Mouse (Mus musculus) liver, embryonic 15.5 days (tissue): Measurements from ENCODE around the gene Syt8. TPM values are rescaled to one million over a fixed set of nuclear protein-coding genes. Genes with fewer than 3 reads are reported as not detected.

Experiments used
- ATAC-seq: fragments of 200-750 bp; cut with Nextera tagmentation; 2 replicates; pipeline ENCODE4 v1.8.0; 2017; ENCODE audit warnings: moderate number of reproducible peaks, mild to moderate bottlenecking, moderate library complexity; ENCODE audit not compliant: insufficient read depth
- H3K27ac ChIP-seq: fragments of 300-500 bp; sonication (generic); replicated peaks from 2 replicates; pipeline ENCODE4 v1.5.1; 2015; ENCODE audit warnings: mild to moderate bottlenecking, inconsistent platforms
- H3K27me3 ChIP-seq: fragments of 300-500 bp; sonication (generic); 2 replicates; pipeline ENCODE4 v1.6.1; 2015; ENCODE audit warnings: mild to moderate bottlenecking, inconsistent platforms
- H3K36me3 ChIP-seq: fragments of 300-500 bp; sonication (generic); replicated peaks from 2 replicates; pipeline ENCODE4 v1.6.1; 2015; ENCODE audit warnings: moderate library complexity, mild to moderate bottlenecking, inconsistent platforms
- H3K4me1 ChIP-seq: fragments of 300-500 bp; sonication (generic); replicated peaks from 2 replicates; pipeline ENCODE4 v1.6.1; 2015; ENCODE audit warnings: inconsistent platforms
- H3K4me2 ChIP-seq: fragments of 300-500 bp; sonication (generic); 2 replicates; pipeline ENCODE4 v1.6.1; 2015; ENCODE audit warnings: moderate library complexity, mild to moderate bottlenecking, inconsistent platforms
- H3K4me3 ChIP-seq: fragments of 300-500 bp; sonication (generic); replicated peaks from 2 replicates; pipeline ENCODE4 v1.5.1; 2015; ENCODE audit warnings: mild to moderate bottlenecking, inconsistent platforms
- H3K9ac ChIP-seq: fragments of 300-500 bp; sonication (generic); 2 replicates; pipeline ENCODE4 v1.6.1; 2015; ENCODE audit warnings: moderate library complexity, mild to moderate bottlenecking, inconsistent platforms
- H3K9me3 ChIP-seq: fragments of 300-500 bp; sonication (generic); replicated peaks from 2 replicates; pipeline ENCODE4 v1.6.1; 2016; ENCODE audit warnings: inconsistent platforms
- WGBS: fragments of 180-500 bp; shearing (Covaris S2); methylation state at CpG from one replicate; pipeline ENCODE4 v1.1.7; 2015; ENCODE audit warnings: mixed read lengths; ENCODE audit not compliant: insufficient replicate concordance; 5-methylcytosine and 5-hydroxymethylcytosine counted together
- polyA plus RNA-seq: library from polyadenylated mRNA; unstranded; fragments of >200 nt; fragmentation: Nextera tagmentation; extraction: Ambion mirVana; gene quantifications from 2 replicates; pipeline ENCODE4 v1.2.1, GENCODE M21; 2015

Syt8 gene
- polyA plus RNA-seq, 1 experiment from 2014 or later: 0.13 TPM

- Histone ChIP-seq H3K36me3 (no peaks in the 10 kb centered on the region), H3K9ac (no peak overlapping the region), H3K27ac (no peak overlapping the region), H3K27me3 (peaks cover 58% of the 10 kb centered on the region), H3K4me2 (no peak overlapping the region), H3K4me3 (no peak overlapping the region), H3K9me3 (no peaks in the 10 kb centered on the region), H3K4me1 (peaks cover 10% of the 10 kb centered on the region)
- no peak for ATAC-seq
- 25% methylated on average over 19 of the region's 19 CpGs for WGBS
Measured at GRCm38 (mm10) chr7:142433623-142434022, 1.0 kb upstream of the Syt8 start.

DNA sequence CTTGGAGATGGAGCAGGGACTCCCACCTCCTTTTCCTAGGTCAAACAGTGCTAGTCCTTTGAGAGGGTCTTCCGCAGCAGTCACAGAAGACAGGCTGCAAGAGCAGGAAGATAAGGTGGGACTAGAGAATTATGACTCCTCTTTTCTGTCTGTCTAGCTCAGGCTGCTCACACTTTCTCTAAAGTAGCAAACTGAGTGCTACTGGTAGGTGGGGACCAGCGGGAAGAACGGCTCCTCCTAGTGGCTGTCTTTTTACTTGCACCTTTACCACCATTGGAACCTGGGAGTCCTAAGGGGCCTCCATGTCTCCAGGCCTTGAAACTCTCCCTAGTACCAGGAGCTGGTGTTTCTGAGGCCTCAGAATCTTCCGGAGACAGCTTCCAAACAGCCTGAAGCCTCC, 874 bp downstream of the Syt8 start:
- H3K27ac ChIP-seq: no peak overlapping the region
- peak; percentile 50 for ATAC-seq
- no peak overlapping the region for H3K9ac ChIP-seq
- no peaks in the 10 kb centered on the region for H3K36me3 ChIP-seq
- no peak overlapping the region for H3K4me2 ChIP-seq
- no peak overlapping the region for H3K4me3 ChIP-seq
- no peaks in the 10 kb centered on the region for H3K9me3 ChIP-seq
- WGBS: 14% methylated on average over 4 of the region's 4 CpGs
- H3K4me1 ChIP-seq: peaks cover 10% of the 10 kb centered on the region
- H3K27me3 ChIP-seq: peaks cover 39% of the 10 kb centered on the region

- Histone ChIP-seq H3K27me3 (peaks cover 26% of the 10 kb centered on the region), H3K4me3 (no peak overlapping the region), H3K9ac (no peak overlapping the region), H3K27ac (no peak overlapping the region), H3K9me3 (no peaks in the 10 kb centered on the region), H3K4me1 (peaks cover 17% of the 10 kb centered on the region), H3K4me2 (no peak overlapping the region), H3K36me3 (no peaks in the 10 kb centered on the region)
- ATAC-seq: no peak
- WGBS: 56% methylated on average over 5 of the region's 5 CpGs
Measured at GRCm38 (mm10) chr7:142437324-142437723, 2.7 kb downstream of the Syt8 start.

DNA sequence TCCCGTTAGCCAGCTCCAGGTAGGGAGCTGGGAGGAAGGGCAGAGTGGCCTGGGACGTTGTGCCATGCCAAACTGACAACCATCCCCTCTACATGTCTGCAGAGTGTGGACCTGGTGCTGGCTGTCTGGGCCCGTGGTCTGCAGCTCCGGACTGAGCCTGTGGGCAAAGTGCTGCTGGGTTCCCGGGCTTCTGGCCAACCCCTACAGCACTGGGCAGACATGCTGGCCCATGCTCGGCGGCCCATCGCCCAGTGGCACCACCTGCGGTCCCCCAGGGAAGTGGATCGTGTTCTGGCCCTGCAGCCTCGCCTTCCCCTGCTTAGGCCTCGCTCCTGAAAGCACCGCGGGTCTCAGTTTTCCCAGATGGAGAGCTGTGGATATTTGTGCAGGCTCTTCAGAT, 5.3 kb downstream of the Syt8 start:
- Histone ChIP-seq H3K4me3 (no peak overlapping the region), H3K9ac (no peak overlapping the region), H3K27me3 (peaks cover under 1% of the 10 kb centered on the region; the same call in 1 of the 2 replicates), H3K4me2 (no peak overlapping the region), H3K36me3 (no peaks in the 10 kb centered on the region), H3K27ac (no peak overlapping the region), H3K4me1 (peaks cover 11% of the 10 kb centered on the region), H3K9me3 (no peaks in the 10 kb centered on the region)
- no peak for ATAC-seq
- WGBS: 76% methylated on average over 14 of the region's 14 CpGs

- no peaks in the 10 kb centered on the region for H3K27me3 ChIP-seq
- WGBS: 50% methylated on average over 5 of the region's 5 CpGs
- no peak overlapping the region for H3K4me3 ChIP-seq
- H3K9me3 ChIP-seq: no peaks in the 10 kb centered on the region
- H3K4me2 ChIP-seq: no peak overlapping the region
- 0 out of 2 replicates have a peak, but pooled peaks cover 7% of the 10 kb centered on the region for H3K4me1 ChIP-seq
- H3K27ac ChIP-seq: no peak overlapping the region
- no peak overlapping the region for H3K9ac ChIP-seq
- no peaks in the 10 kb centered on the region for H3K36me3 ChIP-seq
- no peak for ATAC-seq
Measured at GRCm38 (mm10) chr7:142440657-142441114, 6.0 kb downstream of the Syt8 start.

DNA sequence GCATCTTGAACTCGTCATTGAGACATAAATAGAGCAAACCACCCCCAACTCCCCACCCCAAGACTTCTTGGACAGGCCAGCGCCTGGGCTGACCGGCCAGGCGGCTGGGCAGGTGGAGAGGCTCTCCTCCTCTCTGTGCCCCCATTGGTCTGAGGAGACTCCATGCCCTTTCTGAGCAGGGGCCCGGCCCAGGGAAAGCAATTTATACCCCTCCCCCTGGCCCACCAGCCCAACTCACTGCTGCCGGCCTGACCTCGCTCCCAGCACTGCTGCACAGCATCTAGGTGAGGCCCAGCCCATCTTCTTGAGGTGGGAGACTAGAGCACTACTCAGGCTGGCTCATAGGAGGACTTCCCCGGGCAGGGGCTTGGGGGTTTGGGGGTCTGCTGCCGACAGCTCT, 6.9 kb downstream of the Syt8 start, which contains the start of gene Tnni2:
Tnni2 (plus strand) TSS at position 224 of the 400 bp plus-strand sequence.
- WGBS: 63% methylated on average over 9 of the region's 9 CpGs
- H3K9me3 ChIP-seq: no peaks in the 10 kb centered on the region
- 0 out of 2 replicates have a peak, but pooled peaks cover 7% of the 10 kb centered on the region for H3K4me1 ChIP-seq
- peak within 1 kb of the TSS; percentile 61 for H3K27ac ChIP-seq
- H3K27me3 ChIP-seq: no peaks in the 10 kb centered on the region
- H3K4me2 ChIP-seq: no peak within 1 kb of the TSS
- H3K9ac ChIP-seq: no peak within 1 kb of the TSS
- H3K36me3 ChIP-seq: no peaks in the 10 kb centered on the region
- ATAC-seq: no peak
- H3K4me3 ChIP-seq: no peak within 1 kb of the TSS

DNA sequence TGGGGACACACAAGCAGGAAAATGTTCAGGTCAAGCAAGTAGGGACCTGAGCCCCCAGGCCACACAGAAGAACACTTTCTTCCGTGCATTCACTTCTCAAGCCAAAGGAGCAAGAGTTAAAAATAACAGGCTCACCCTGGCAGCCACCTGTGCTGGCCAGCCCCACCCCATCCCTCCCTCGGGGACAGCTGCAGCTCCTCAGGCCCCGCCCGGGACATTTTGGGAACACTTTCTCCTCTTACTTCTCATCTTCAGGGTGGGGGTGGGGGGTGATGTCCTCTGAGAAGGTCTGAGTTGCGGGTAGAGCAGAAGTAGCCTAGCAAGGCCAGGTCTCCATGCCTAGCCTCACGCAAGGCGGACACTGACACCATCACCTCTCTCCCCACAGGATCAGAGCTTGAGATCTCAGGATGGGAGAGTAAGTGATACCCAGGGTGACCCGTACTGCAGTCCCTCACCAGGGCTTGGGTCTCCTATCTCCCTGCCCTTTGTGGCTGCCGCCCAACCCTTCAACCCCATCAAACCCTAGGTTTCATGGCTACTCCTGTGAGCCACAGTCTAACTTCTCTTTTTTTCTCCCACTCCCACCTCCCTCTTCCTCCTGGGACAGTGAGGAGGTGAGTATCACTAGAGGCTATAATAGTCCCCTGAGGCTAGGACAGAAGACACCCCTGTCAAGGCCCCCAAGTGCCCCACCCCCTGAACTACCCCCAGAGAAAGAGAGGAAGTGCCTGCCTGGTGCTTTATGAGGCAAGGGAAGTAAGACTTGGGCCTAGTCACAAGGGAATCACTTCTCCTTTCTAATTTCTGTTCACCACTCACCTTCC, 7.6 kb downstream of the Syt8 start:
- ATAC-seq: peak; percentile 31
- Histone ChIP-seq H3K9ac (no peak overlapping the region), H3K27me3 (no peaks in the 10 kb centered on the region), H3K4me2 (no peak overlapping the region), H3K27ac (peak overlapping the region; percentile 61), H3K36me3 (no peaks in the 10 kb centered on the region), H3K4me1 (0 out of 2 replicates have a peak, but pooled peaks cover 7% of the 10 kb centered on the region), H3K4me3 (no peak overlapping the region), H3K9me3 (no peaks in the 10 kb centered on the region)
- WGBS: 42% methylated on average over 9 of the region's 9 CpGs

GRCm38 (mm10) chr7:142442908-142443420, 8.3 kb downstream of the Syt8 start:
- Histone ChIP-seq H3K4me3 (no peak overlapping the region), H3K9ac (no peak overlapping the region), H3K4me2 (no peak overlapping the region), H3K4me1 (0 out of 2 replicates have a peak, but pooled peaks cover 7% of the 10 kb centered on the region), H3K36me3 (no peaks in the 10 kb centered on the region), H3K27me3 (no peaks in the 10 kb centered on the region), H3K27ac (peak overlapping the region; percentile 61), H3K9me3 (no peaks in the 10 kb centered on the region)
- peak; percentile 16; the same call in 1 of the 2 replicates for ATAC-seq
- 53% methylated on average over 7 of the region's 7 CpGs for WGBS

DNA sequence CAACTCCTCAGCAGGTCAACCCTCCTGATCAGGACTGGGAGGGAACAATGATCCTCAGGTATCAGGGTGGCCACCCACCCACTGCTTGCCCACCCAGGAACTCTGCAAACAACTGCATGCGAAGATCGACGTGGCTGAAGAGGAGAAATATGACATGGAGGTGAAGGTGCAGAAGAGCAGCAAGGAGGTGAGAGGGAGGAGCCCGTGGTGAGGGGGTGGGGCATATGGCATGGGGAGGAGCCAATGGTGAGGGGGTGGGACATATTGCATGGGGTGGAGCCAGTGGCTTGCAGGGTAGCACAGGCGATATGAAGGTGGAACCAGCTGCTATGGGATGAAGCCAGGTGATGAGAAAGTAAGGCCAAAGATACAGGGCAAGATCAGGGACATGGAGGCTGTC, 8.8 kb downstream of the Syt8 start:
- no peaks in the 10 kb centered on the region for H3K9me3 ChIP-seq
- H3K4me2 ChIP-seq: no peak overlapping the region
- 0 out of 2 replicates have a peak, but pooled peaks cover 7% of the 10 kb centered on the region for H3K4me1 ChIP-seq
- H3K4me3 ChIP-seq: no peak overlapping the region
- WGBS: 65% methylated on average over 5 of the region's 5 CpGs
- H3K27me3 ChIP-seq: no peaks in the 10 kb centered on the region
- ATAC-seq: no peak
- H3K9ac ChIP-seq: no peak overlapping the region
- peak overlapping the region; percentile 61; the same call in 1 of the 2 replicates for H3K27ac ChIP-seq
- H3K36me3 ChIP-seq: no peaks in the 10 kb centered on the region

DNA sequence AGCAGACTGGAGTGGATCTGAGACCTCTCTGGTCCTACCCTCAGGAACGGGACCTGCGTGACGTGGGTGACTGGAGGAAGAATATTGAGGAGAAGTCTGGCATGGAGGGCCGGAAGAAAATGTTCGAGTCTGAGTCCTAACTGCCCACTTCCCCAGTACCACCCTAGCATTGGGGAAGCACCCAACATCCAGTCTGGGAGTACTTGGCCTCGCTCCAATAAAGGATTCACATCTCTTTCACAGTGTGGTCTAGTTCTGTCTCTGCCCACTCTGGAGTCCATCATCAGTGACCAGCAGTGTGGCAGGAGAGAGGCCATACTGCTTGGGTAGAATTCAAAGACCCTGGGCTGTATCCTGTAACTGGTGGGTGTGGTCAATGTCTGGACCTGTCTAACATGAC, 9.5 kb downstream of the Syt8 start:
- WGBS: 62% methylated on average over 6 of the region's 6 CpGs

DNA sequence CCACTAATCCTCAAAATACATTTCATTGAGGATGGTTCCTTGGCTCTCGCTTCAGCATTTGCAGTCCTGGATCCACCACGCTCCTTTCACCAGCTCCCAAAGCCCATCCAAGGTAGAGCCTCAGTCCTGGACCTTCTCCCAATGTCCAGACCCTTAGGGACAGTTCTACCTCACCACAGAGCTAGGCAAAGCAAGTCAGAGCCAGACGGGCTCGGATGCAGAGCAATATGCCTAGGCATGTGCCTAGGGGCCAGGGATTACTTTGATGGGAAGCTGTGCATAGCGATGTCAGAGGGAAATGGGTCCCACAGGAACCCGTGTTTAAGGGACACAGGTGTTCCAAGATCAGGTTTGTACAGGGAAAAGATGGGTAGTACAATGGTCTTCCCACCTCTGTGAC, 10.7 kb downstream of the Syt8 start:
- H3K9ac ChIP-seq: no peak overlapping the region
- WGBS: 72% methylated on average over 6 of the region's 6 CpGs
- no peaks in the 10 kb centered on the region for H3K9me3 ChIP-seq
- no peak overlapping the region for H3K4me2 ChIP-seq
- H3K27me3 ChIP-seq: no peaks in the 10 kb centered on the region
- no peaks in the 10 kb centered on the region for H3K36me3 ChIP-seq
- no peak overlapping the region for H3K27ac ChIP-seq
- H3K4me3 ChIP-seq: no peak overlapping the region
- H3K4me1 ChIP-seq: 0 out of 2 replicates have a peak, but pooled peaks cover 7% of the 10 kb centered on the region
- ATAC-seq: no peak

More for the DNA sequence above, 9.5 kb downstream of the Syt8 start:
- Histone ChIP-seq H3K4me1 (0 out of 2 replicates have a peak, but pooled peaks cover 7% of the 10 kb centered on the region), H3K9me3 (no peaks in the 10 kb centered on the region), H3K4me2 (no peak overlapping the region), H3K9ac (no peak overlapping the region), H3K36me3 (no peaks in the 10 kb centered on the region), H3K27me3 (no peaks in the 10 kb centered on the region), H3K4me3 (no peak overlapping the region), H3K27ac (no peak overlapping the region)
- no peak for ATAC-seq
